Mouse (Mus musculus): ENCODE measurements around the gene Utp4.
A peak's percentile ranks its signal among the peaks of the same experiment; 100 is the strongest.

GRCm38 (mm10) chr8:106854534-106855241, 38.7 kb upstream of the Utp4 start:
- TF ChIP-seq CTCF (IDR thresholded peaks at IDR 0.05; ENCODE audit: low read depth) = 0 out of 2 replicates have a peak, but pooled peaks have one; percentile 25
- TF ChIP-seq EP300 (IDR thresholded peaks at IDR 0.05; ENCODE audit: low read depth) = no peak
